Mouse (Mus musculus): ENCODE results near the gene Snx14. TPM values are rescaled to one million over a fixed set of nuclear protein-coding genes. Genes with fewer than 3 reads are reported as not detected.
"Not testable (repeated sequence)": the region's sequence is repeated elsewhere in the genome, so short reads cannot be mapped to it uniquely, and the experiment has no call there.

Gene Snx14
- polyA plus RNA-seq, 1 experiment, result 7.1 TPM

DNA sequence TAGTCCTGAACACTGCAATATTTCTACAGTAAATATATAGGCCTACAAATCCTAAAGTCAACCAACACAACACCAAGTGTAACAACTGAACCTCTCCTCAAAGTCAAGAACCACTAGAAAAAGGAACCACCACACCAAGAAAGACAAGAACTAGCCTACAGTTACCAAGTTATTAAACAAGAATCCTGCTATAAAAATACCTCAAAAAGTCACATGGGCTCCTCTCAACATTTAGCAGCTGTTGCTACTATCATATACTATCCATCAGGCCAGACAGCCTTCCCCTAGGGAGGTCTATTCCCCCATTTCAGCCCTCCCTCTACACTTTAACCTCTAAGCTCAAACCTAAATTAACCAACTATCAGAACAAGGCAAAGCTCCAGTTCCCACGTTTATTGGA lies 41.4 kb upstream of the Snx14 start:
- H3K4me1 ChIP-seq (ENCODE audit: control insufficient read depth, insufficient read depth, insufficient read length, low read length), result 0 out of 2 replicates have a peak, but pooled peaks cover 1% of the 10 kb centered on the region
- 2% methylated on average over 1 of the region's 1 CpGs for WGBS
- H3K36me3 ChIP-seq (ENCODE audit: control insufficient read depth, insufficient read depth, low read length), result peaks cover 13% of the 10 kb centered on the region
- no peak for TF ChIP-seq POLR2A (IDR thresholded peaks at IDR 0.05; ENCODE audit: low read depth, low read length)
- no peak for TF ChIP-seq CTCF (IDR thresholded peaks at IDR 0.05; ENCODE audit: extremely low read depth, insufficient read length, insufficient replicate concordance, low read depth, low read length)
- H3K27me3 ChIP-seq (ENCODE audit: control insufficient read depth, insufficient read depth, low read length), result no peaks in the 10 kb centered on the region
- no peak overlapping the region for H3K4me3 ChIP-seq (ENCODE audit: low read depth, low read length)
- no peak overlapping the region for H3K27ac ChIP-seq (ENCODE audit: insufficient read depth, low read depth, low read length)

DNA sequence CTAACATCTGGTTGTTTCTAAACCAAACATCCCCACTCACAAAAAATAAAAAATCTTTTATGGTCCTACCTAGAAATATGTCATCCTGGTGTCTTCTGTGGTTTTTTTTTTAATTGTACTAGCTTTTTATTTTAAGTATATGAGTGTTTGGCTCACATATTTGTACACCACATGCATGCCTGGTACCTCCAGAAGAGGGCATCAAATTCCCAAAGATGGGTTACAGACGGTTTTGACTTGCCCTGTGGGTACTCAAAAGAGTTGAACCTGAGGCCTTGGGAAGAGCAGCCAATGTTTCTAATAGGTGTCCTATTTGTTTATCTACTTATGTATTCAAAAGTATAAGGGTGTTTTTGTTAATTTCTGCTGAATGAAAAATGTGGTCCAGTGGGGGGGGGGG lies 37.4 kb upstream of the Snx14 start:
- Histone ChIP-seq H3K27ac (ENCODE audit: insufficient read depth, low read depth, low read length) (no peak overlapping the region), H3K4me1 (ENCODE audit: control insufficient read depth, insufficient read depth, insufficient read length, low read length) (0 out of 2 replicates have a peak, but pooled peaks cover 1% of the 10 kb centered on the region), H3K36me3 (ENCODE audit: control insufficient read depth, insufficient read depth, low read length) (peaks cover 37% of the 10 kb centered on the region), H3K4me3 (ENCODE audit: low read depth, low read length) (no peak overlapping the region), H3K27me3 (ENCODE audit: control insufficient read depth, insufficient read depth, low read length) (no peaks in the 10 kb centered on the region)
- 49% methylated on average over 1 of the region's 1 CpGs for WGBS
- no peak for TF ChIP-seq CTCF (IDR thresholded peaks at IDR 0.05; ENCODE audit: extremely low read depth, insufficient read length, insufficient replicate concordance, low read depth, low read length)
- no peak for TF ChIP-seq POLR2A (IDR thresholded peaks at IDR 0.05; ENCODE audit: low read depth, low read length)

DNA sequence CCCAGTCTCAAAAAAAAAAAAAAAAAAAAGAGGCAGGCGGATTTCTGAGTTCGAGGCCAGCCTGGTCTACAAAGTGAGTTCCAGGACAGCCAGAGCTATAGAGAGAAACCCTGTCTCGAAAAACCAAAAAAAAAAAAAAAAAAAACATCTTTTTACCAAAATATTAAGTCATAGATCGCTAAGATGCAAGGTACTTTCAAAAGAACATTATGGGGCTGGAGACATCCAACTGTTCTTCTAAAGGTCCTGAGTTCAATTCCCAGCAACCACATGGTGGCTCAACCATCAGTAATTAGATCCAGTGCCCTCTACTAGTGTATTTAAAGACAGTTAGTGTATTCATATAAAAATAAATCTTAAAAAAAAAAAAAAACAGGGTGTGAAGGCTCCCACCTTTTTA lies 22.3 kb upstream of the Snx14 start:
- not testable (repeated sequence) for H3K27me3 ChIP-seq (ENCODE audit: control insufficient read depth, insufficient read depth, low read length); H3K27ac ChIP-seq (ENCODE audit: insufficient read depth, low read depth, low read length); H3K4me1 ChIP-seq (ENCODE audit: control insufficient read depth, insufficient read depth, insufficient read length, low read length); H3K4me3 ChIP-seq (ENCODE audit: low read depth, low read length)
- peaks cover 40% of the 10 kb centered on the region for H3K36me3 ChIP-seq (ENCODE audit: control insufficient read depth, insufficient read depth, low read length)
- WGBS, result 79% methylated on average over 4 of the region's 4 CpGs

DNA sequence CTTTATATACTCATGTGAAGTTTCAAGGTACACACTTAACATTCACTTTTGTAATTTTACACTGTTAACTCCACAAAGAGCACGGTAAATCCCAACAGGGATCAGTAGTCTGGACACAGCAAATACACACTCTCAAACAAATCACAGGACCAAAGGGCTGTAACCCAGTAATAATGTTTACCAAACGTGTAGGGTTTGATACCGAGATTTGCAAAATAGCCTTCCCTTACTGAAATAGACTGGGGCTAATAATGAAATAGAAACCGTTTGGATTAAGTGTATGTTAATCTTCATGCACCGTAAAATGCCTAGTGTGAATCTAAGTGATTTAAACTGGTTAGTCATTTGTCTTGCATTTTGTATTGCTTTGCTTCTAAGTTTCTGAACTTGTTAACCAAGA lies 1.2 kb upstream of the Snx14 start:
- TF ChIP-seq CTCF (IDR thresholded peaks at IDR 0.05; ENCODE audit: extremely low read depth, insufficient read length, insufficient replicate concordance, low read depth, low read length) (no peak), POLR2A (IDR thresholded peaks at IDR 0.05; ENCODE audit: low read depth, low read length) (no peak)
- no peaks in the 10 kb centered on the region for H3K27me3 ChIP-seq (ENCODE audit: control insufficient read depth, insufficient read depth, low read length)
- peaks cover 1% of the 10 kb centered on the region; the same call in 1 of the 2 replicates for H3K36me3 ChIP-seq (ENCODE audit: control insufficient read depth, insufficient read depth, low read length)
- WGBS, result 8% methylated on average over 5 of the region's 5 CpGs
- H3K27ac ChIP-seq (ENCODE audit: insufficient read depth, low read depth, low read length), result no peak overlapping the region
- peaks cover 3% of the 10 kb centered on the region; the same call in 1 of the 2 replicates for H3K4me1 ChIP-seq (ENCODE audit: control insufficient read depth, insufficient read depth, insufficient read length, low read length)
- H3K4me3 ChIP-seq (ENCODE audit: low read depth, low read length), result no peak overlapping the region

DNA sequence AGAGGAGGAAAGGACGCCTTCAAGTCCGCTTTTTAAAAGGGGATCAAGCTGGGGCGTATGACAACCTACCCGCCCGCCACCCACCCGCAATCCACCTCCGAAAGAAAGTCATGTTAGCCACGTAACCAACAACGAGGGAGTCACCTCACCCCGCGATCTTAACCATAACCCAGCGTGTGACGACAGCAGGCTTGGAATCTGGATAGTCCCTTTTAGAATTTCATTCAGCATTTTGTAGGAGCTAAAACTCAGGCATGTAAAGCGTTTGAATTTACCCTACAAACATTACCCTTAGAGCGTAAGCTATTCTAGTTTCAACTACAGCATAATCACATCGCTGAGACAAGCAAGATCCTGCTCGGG lies 461 bp upstream of the Snx14 start:
- no peak for TF ChIP-seq CTCF (IDR thresholded peaks at IDR 0.05; ENCODE audit: extremely low read depth, insufficient read length, insufficient replicate concordance, low read depth, low read length)
- TF ChIP-seq POLR2A (IDR thresholded peaks at IDR 0.05; ENCODE audit: low read depth, low read length), result no peak
- H3K27ac ChIP-seq (ENCODE audit: insufficient read depth, low read depth, low read length), result no peak overlapping the region; the same call in 1 of the 2 replicates
- no peaks in the 10 kb centered on the region for H3K36me3 ChIP-seq (ENCODE audit: control insufficient read depth, insufficient read depth, low read length)
- WGBS, result 1% methylated on average over 17 of the region's 17 CpGs
- peaks cover 3% of the 10 kb centered on the region; the same call in 1 of the 2 replicates for H3K4me1 ChIP-seq (ENCODE audit: control insufficient read depth, insufficient read depth, insufficient read length, low read length)
- peak overlapping the region; percentile 72 for H3K4me3 ChIP-seq (ENCODE audit: low read depth, low read length)
- H3K27me3 ChIP-seq (ENCODE audit: control insufficient read depth, insufficient read depth, low read length), result no peaks in the 10 kb centered on the region

DNA sequence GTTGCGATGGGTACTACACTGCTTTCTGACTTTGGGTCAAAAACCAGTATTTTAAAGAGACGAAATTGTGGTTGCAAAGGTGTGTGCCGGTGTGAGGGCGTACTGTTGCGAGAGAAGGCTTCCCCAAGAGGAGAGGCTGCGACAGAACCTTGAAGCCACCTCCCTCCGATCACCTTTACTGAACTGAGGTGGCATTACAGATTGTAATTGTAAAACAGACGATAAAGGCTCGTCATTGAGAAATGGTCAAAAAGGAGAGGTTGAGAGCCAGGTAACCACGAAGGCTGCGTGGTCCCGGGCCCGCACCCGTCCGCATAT lies 562 bp downstream of the Snx14 start:
- Histone ChIP-seq H3K27me3 (ENCODE audit: control insufficient read depth, insufficient read depth, low read length) (no peaks in the 10 kb centered on the region), H3K4me3 (ENCODE audit: low read depth, low read length) (peak overlapping the region; percentile 72), H3K27ac (ENCODE audit: insufficient read depth, low read depth, low read length) (peak overlapping the region; percentile 67), H3K36me3 (ENCODE audit: control insufficient read depth, insufficient read depth, low read length) (no peaks in the 10 kb centered on the region), H3K4me1 (ENCODE audit: control insufficient read depth, insufficient read depth, insufficient read length, low read length) (peaks cover 3% of the 10 kb centered on the region; the same call in 1 of the 2 replicates)
- TF ChIP-seq CTCF (IDR thresholded peaks at IDR 0.05; ENCODE audit: extremely low read depth, insufficient read length, insufficient replicate concordance, low read depth, low read length), result no peak
- WGBS, result under 1% methylated on average over 15 of the region's 15 CpGs

DNA sequence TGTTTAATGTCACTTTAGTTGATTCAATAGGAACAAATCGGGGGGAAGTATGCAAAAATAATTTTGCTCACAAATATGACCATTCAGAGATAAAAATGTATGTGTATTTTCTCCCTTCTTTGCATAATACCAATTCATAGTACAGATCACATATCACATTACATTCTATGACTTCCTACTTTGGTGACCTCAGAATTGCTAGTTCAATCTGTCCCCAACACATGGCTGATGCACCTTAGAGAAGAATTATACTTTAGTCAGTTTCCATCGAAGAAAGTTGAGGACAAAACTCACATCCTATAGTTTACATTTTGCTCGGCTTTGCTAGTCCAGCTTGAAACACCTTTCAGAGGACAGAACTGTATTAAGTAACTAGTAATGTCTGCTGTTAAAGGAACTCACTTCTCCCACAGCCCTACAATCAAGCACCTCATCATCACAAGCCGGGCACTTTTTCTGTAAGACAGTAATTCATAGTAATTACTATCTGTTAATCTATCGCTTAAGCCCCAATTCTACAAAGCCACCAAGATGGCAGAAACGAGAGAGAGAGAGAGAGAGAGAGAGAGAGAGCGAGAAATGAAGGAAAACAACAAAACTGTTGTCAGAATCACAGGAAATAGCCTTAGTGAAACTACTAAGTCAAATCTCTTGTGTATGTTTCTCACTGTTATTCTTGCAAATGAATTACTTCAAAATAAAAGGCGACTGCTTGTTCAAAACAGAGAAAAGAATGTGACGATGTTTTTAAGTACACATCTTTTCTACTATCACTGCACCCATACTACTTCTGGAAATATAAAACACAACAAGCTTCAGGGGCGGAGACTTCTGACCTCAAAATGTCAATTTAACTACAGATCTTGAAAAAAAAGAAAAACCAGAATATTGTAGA lies 1.2 kb downstream of the Snx14 start:
- TF ChIP-seq CTCF (IDR thresholded peaks at IDR 0.05; ENCODE audit: extremely low read depth, insufficient read length, insufficient replicate concordance, low read depth, low read length) (no peak), POLR2A (IDR thresholded peaks at IDR 0.05; ENCODE audit: low read depth, low read length) (no peak)
- Histone ChIP-seq H3K27ac (ENCODE audit: insufficient read depth, low read depth, low read length) (peak overlapping the region; percentile 67), H3K4me3 (ENCODE audit: low read depth, low read length) (peak overlapping the region; percentile 72), H3K27me3 (ENCODE audit: control insufficient read depth, insufficient read depth, low read length) (no peaks in the 10 kb centered on the region), H3K36me3 (ENCODE audit: control insufficient read depth, insufficient read depth, low read length) (no peaks in the 10 kb centered on the region), H3K4me1 (ENCODE audit: control insufficient read depth, insufficient read depth, insufficient read length, low read length) (peaks cover 3% of the 10 kb centered on the region; the same call in 1 of the 2 replicates)
- 17% methylated on average over 10 of the region's 10 CpGs for WGBS
